Mouse (Mus musculus): ENCODE results near the gene Abi3bp. TPM values are rescaled to one million over a fixed set of nuclear protein-coding genes. Genes with fewer than 3 reads are reported as not detected.
A peak's percentile ranks its signal among the peaks of the same experiment; 100 is the strongest.

Abi3bp gene
- polyA plus RNA-seq, 1 experiment from 2014 or later = 0.66 TPM

- TF ChIP-seq CTCF (IDR thresholded peaks at IDR 0.05; ENCODE audit: low read depth) (no peak), EP300 (IDR thresholded peaks at IDR 0.05; ENCODE audit: low read depth) (no peak)
- no peak for ATAC-seq
Observed at GRCm38 (mm10) chr16:56501101-56501500, 23.4 kb downstream of the Abi3bp start.

GRCm38 (mm10) chr16:56501513-56501912 is 23.8 kb downstream of the Abi3bp start:
- no peak for TF ChIP-seq CTCF (IDR thresholded peaks at IDR 0.05; ENCODE audit: low read depth)
- no peak for TF ChIP-seq EP300 (IDR thresholded peaks at IDR 0.05; ENCODE audit: low read depth)
- no peak overlapping the region for H3K4me3 ChIP-seq (ENCODE audit: low read depth, low read length)
- no peak overlapping the region for H3K9ac ChIP-seq (replicated peaks)
- no peak overlapping the region for H3K4me2 ChIP-seq (ENCODE audit: low read depth, low read length)
- no peaks in the 10 kb centered on the region for H3K4me1 ChIP-seq (ENCODE audit: insufficient read depth)
- DNase-seq = no peak
- no peaks in the 10 kb centered on the region for H3K9me3 ChIP-seq (ENCODE audit: low read length)
- no peak overlapping the region for H3K27ac ChIP-seq (ENCODE audit: low read depth)
- WGBS (ENCODE audit: insufficient replicate concordance) = 61% methylated on average over 2 of the region's 2 CpGs
- no peaks in the 10 kb centered on the region for H3K27me3 ChIP-seq (ENCODE audit: insufficient read depth, low read length)
- ATAC-seq = no peak; the same call in 1 of the 2 replicates
- no peaks in the 10 kb centered on the region for H3K36me3 ChIP-seq (replicated peaks; ENCODE audit: insufficient read depth, low read length)

More at GRCm38 (mm10) chr16:56501101-56501500, 23.4 kb downstream of the Abi3bp start:
- no peaks in the 10 kb centered on the region for H3K27me3 ChIP-seq (ENCODE audit: insufficient read depth, low read length)
- H3K36me3 ChIP-seq (replicated peaks; ENCODE audit: insufficient read depth, low read length) = no peaks in the 10 kb centered on the region
- no peak overlapping the region for H3K27ac ChIP-seq (ENCODE audit: low read depth)
- H3K9ac ChIP-seq (replicated peaks) = no peak overlapping the region
- H3K4me2 ChIP-seq (ENCODE audit: low read depth, low read length) = no peak overlapping the region
- H3K9me3 ChIP-seq (ENCODE audit: low read length) = no peaks in the 10 kb centered on the region
- H3K4me3 ChIP-seq (ENCODE audit: low read depth, low read length) = no peak overlapping the region
- WGBS (ENCODE audit: insufficient replicate concordance) = 59% methylated on average over 6 of the region's 6 CpGs
- no peaks in the 10 kb centered on the region for H3K4me1 ChIP-seq (ENCODE audit: insufficient read depth)
- no peak for DNase-seq

GRCm38 (mm10) chr16:56502134-56502533 is 24.5 kb downstream of the Abi3bp start:
- WGBS (ENCODE audit: insufficient replicate concordance) = 81% methylated on average over 3 of the region's 3 CpGs
- Histone ChIP-seq H3K9ac (replicated peaks) (no peak overlapping the region), H3K9me3 (ENCODE audit: low read length) (no peaks in the 10 kb centered on the region), H3K27ac (ENCODE audit: low read depth) (no peak overlapping the region), H3K4me3 (ENCODE audit: low read depth, low read length) (no peak overlapping the region), H3K4me2 (ENCODE audit: low read depth, low read length) (no peak overlapping the region), H3K4me1 (ENCODE audit: insufficient read depth) (no peaks in the 10 kb centered on the region), H3K27me3 (ENCODE audit: insufficient read depth, low read length) (no peaks in the 10 kb centered on the region), H3K36me3 (replicated peaks; ENCODE audit: insufficient read depth, low read length) (no peaks in the 10 kb centered on the region)
- ATAC-seq (no peak), DNase-seq (no peak)
- TF ChIP-seq EP300 (IDR thresholded peaks at IDR 0.05; ENCODE audit: low read depth) (no peak), CTCF (IDR thresholded peaks at IDR 0.05; ENCODE audit: low read depth) (no peak)

- H3K27me3 ChIP-seq (ENCODE audit: insufficient read depth, low read length) = no peaks in the 10 kb centered on the region
- no peak overlapping the region for H3K4me3 ChIP-seq (ENCODE audit: low read depth, low read length)
- H3K4me2 ChIP-seq (ENCODE audit: low read depth, low read length) = no peak overlapping the region
- no peaks in the 10 kb centered on the region for H3K9me3 ChIP-seq (ENCODE audit: low read length)
- no peak for ATAC-seq
- H3K9ac ChIP-seq (replicated peaks) = no peak overlapping the region
- no peak overlapping the region for H3K27ac ChIP-seq (ENCODE audit: low read depth)
- H3K36me3 ChIP-seq (replicated peaks; ENCODE audit: insufficient read depth, low read length) = no peaks in the 10 kb centered on the region
- DNase-seq = no peak
- no peaks in the 10 kb centered on the region for H3K4me1 ChIP-seq (ENCODE audit: insufficient read depth)
- 78% methylated on average over 2 of the region's 2 CpGs for WGBS (ENCODE audit: insufficient replicate concordance)
- no peak for TF ChIP-seq CTCF (IDR thresholded peaks at IDR 0.05; ENCODE audit: low read depth)
- TF ChIP-seq EP300 (IDR thresholded peaks at IDR 0.05; ENCODE audit: low read depth) = no peak
Observed at GRCm38 (mm10) chr16:56503941-56504340, 26.3 kb downstream of the Abi3bp start.

- 74% methylated on average over 9 of the region's 9 CpGs for WGBS (ENCODE audit: insufficient replicate concordance)
- TF ChIP-seq CTCF (IDR thresholded peaks at IDR 0.05; ENCODE audit: low read depth) = no peak
- no peak for TF ChIP-seq EP300 (IDR thresholded peaks at IDR 0.05; ENCODE audit: low read depth)
Observed at GRCm38 (mm10) chr16:56518024-56518423, 40.3 kb downstream of the Abi3bp start.

GRCm38 (mm10) chr16:56524359-56524758 is 46.7 kb downstream of the Abi3bp start:
- TF ChIP-seq CTCF (IDR thresholded peaks at IDR 0.05; ENCODE audit: low read depth) = peak; percentile 61
- TF ChIP-seq EP300 (IDR thresholded peaks at IDR 0.05; ENCODE audit: low read depth) = no peak
- no peak overlapping the region for H3K27ac ChIP-seq (ENCODE audit: low read depth)
- H3K4me2 ChIP-seq (ENCODE audit: low read depth, low read length) = no peak overlapping the region
- H3K4me3 ChIP-seq (ENCODE audit: low read depth, low read length) = no peak overlapping the region
- H3K9me3 ChIP-seq (ENCODE audit: low read length) = no peaks in the 10 kb centered on the region
- 43% methylated on average over 8 of the region's 8 CpGs for WGBS (ENCODE audit: insufficient replicate concordance)
- H3K9ac ChIP-seq (replicated peaks) = no peak overlapping the region
- no peaks in the 10 kb centered on the region for H3K27me3 ChIP-seq (ENCODE audit: insufficient read depth, low read length)
- H3K4me1 ChIP-seq (ENCODE audit: insufficient read depth) = no peaks in the 10 kb centered on the region
- DNase-seq = peak; percentile 14
- ATAC-seq = no peak
- H3K36me3 ChIP-seq (replicated peaks; ENCODE audit: insufficient read depth, low read length) = no peaks in the 10 kb centered on the region

More at GRCm38 (mm10) chr16:56518024-56518423, 40.3 kb downstream of the Abi3bp start:
- DNase-seq (no peak), ATAC-seq (no peak)
- H3K36me3 ChIP-seq (replicated peaks; ENCODE audit: insufficient read depth, low read length) = no peaks in the 10 kb centered on the region
- H3K9me3 ChIP-seq (ENCODE audit: low read length) = no peaks in the 10 kb centered on the region
- no peaks in the 10 kb centered on the region for H3K4me1 ChIP-seq (ENCODE audit: insufficient read depth)
- H3K4me2 ChIP-seq (ENCODE audit: low read depth, low read length) = no peak overlapping the region
- H3K27ac ChIP-seq (ENCODE audit: low read depth) = no peak overlapping the region
- H3K4me3 ChIP-seq (ENCODE audit: low read depth, low read length) = no peak overlapping the region
- H3K27me3 ChIP-seq (ENCODE audit: insufficient read depth, low read length) = no peaks in the 10 kb centered on the region
- H3K9ac ChIP-seq (replicated peaks) = no peak overlapping the region

GRCm38 (mm10) chr16:56526482-56526881 is 48.8 kb downstream of the Abi3bp start:
- WGBS (ENCODE audit: insufficient replicate concordance) = 88% methylated on average over 1 of the region's 1 CpGs
- Histone ChIP-seq H3K4me1 (ENCODE audit: insufficient read depth) (no peaks in the 10 kb centered on the region), H3K36me3 (replicated peaks; ENCODE audit: insufficient read depth, low read length) (no peaks in the 10 kb centered on the region), H3K4me3 (ENCODE audit: low read depth, low read length) (no peak overlapping the region), H3K9ac (replicated peaks) (no peak overlapping the region), H3K9me3 (ENCODE audit: low read length) (no peaks in the 10 kb centered on the region), H3K4me2 (ENCODE audit: low read depth, low read length) (no peak overlapping the region), H3K27ac (ENCODE audit: low read depth) (no peak overlapping the region), H3K27me3 (ENCODE audit: insufficient read depth, low read length) (no peaks in the 10 kb centered on the region)
- ATAC-seq (no peak), DNase-seq (no peak)
- TF ChIP-seq EP300 (IDR thresholded peaks at IDR 0.05; ENCODE audit: low read depth) (no peak), CTCF (IDR thresholded peaks at IDR 0.05; ENCODE audit: low read depth) (no peak)
